Mouse (Mus musculus) heart, adult 9 months (tissue): ENCODE measurements around the gene Hmgb1.
A peak's percentile ranks its signal among the peaks of the same experiment; 100 is the strongest.

Experiments used
- DNase-seq, 2 experiments: peaks; one replicate each; pipeline ENCODE4 v3.0.0; 2022; ENCODE audit warnings: low spot score in 2 of 2

Hmgb1 gene

DNA sequence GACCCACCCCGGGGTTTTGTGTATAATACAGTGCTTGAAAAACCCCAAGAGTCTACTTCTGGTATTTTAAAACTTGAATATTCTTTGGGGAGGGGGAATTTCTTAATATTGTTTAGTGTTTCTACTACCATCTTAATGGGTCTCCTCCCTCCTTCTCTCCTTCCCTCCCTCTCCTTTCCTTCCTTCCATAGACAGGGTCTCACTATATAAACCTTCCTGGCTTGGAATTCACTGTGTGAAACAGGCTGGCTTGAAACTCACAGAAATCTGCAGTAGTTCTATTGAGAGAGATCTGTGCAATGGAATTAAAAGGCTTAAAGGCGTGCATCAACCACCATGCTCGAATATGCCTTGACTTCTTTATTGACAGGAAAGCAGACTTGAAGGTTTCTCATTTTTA lies 1.5 kb upstream of the Hmgb1 start:
- no peak for DNase-seq

DNA sequence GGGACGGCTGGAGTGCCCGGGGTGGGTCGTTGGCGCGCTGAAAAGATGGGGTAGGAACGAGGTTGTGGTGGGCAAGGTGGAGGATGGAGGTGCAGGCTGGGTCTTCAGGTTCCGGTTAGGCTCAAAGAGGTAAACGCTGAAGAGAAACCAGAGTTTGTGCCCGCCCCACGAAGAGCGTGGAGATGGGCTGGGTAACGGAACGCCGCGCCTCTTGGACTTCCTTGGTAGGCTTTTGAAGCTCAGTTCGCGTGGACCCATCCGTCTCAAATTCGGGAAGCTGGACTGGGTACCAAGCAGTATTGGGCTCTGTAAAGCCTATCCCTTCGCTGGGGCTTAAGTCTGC lies 526 bp upstream of the Hmgb1 start:
- DNase-seq = no peak

DNA sequence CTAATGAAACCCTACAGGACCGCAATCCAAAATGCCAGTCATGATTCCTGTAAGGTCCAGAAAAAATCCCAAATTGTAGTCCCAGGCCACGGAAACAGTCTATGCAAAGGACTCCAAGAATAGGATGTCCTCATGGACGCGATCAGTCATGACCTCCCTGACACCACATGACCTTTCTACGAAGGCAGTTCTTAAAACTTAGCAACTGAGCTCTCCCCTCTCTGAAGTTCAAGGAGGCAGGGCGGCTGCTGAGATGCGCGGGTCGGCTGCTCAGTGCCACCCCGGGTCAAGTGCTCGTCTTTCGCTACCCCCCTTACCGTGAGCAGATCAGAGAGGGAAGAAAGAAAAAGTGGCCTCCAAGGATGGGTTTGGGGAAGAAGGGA lies 577 bp downstream of the Hmgb1 start:
- no peak for DNase-seq

DNA sequence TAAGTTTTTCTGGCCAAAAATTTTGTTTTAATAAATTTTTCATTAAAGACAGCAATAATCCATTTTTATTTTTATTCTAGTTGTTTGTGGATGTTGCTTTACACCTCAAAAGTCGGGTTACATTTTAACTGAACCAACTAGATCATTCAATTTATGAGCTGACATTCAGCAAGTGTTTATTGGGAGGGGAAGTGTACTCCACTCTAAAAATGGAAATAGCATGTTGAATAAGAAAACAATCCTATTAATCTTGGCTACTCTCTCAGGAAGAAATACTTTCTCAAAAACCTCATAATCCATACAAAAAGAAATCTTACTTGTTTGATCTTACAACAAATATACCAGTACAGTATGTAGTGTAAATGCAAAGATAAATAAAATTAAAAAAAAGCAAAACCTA lies 1.2 kb downstream of the Hmgb1 start:
- DNase-seq = no peak

DNA sequence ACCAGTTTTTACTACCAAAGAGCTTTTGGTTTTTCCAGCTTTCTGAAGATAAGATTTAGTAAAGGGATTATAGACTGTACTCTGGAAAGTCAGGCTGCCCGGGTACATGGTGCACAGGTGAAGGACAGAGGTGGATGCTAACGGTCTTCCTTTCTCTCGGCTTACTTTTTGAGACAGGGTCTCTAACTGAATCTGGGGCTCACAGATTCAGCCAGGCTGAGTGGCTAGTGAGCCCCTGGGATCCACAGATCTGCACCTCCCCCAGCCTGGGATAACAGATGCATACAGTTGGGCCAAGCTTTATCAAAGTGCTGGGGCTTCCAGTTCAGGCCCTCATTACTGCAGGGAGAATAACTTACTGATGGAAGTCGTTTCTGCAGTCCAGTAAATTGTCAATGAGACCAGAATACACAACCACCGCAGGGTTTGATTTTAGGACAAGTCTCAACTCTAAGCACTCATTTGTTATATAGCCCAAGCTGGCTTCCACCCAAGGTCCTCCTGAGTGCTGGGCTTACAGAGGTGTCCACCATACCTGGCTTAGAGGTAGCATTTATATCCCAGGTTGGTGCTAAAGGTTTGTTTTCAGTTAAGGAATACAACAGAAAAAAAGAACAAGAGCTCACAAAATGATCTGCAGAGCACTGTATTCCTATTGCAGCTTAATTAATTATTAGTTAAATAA lies 2.0 kb downstream of the Hmgb1 start:
- DNase-seq = no peak

DNA sequence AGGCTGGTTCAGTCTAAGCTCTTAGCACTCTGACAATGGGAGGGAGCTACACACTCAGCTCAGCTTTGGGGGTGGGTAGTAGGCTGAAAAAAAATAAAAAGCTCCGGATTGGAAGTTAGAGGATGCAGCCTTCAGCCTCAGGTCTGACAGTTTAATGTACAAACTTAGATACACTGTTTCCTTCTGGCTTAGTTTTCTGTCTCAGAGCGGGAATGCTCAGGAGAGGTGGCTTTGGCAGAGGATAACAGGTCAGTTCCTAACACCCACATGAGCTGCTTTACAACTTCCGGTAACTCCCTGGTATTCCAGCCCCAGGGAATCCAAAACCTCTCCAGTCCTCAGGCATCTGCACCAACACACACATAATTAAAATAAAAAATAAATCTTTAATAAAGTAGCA lies 4.5 kb downstream of the Hmgb1 start:
- DNase-seq = no peak

DNA sequence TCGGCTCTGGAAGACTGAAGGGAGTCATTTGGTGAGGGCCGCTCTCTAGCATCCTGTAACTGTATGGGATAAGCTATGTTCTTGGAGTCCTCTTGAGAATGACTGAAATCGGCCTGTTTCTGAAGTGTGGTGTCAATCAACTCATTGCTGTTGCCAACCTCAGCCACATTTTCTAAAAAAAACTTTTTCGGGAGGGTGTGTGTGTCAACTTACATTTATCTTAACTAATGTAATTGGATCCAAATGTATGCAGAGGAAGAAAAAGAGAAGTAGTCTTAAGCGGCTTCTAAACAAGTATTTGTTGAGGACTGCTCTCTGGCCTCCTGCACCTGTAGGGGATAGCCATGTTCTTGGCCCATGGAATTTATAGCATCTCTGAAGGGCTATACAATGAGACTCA lies 6.2 kb downstream of the Hmgb1 start:
- DNase-seq = no peak

DNA sequence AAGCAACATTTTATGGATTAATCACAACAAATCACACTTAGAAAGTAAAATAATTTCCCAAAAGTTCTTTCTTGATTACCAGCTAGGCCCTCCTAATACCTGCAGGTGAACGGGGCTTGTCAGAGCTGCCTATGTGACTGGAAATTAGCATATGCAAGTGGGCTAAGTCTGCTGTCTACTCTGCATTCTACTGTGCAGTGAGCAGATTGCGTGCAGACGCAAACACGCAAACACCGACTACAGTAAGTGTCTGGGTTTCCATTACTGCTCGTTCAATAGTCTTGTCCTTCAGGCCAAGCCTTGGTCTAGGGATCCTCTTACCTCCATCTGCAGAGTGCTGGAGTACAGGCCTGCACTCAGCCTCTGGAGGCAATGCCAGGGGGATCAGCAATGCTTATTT lies 8.6 kb downstream of the Hmgb1 start:
- no peak for DNase-seq

DNA sequence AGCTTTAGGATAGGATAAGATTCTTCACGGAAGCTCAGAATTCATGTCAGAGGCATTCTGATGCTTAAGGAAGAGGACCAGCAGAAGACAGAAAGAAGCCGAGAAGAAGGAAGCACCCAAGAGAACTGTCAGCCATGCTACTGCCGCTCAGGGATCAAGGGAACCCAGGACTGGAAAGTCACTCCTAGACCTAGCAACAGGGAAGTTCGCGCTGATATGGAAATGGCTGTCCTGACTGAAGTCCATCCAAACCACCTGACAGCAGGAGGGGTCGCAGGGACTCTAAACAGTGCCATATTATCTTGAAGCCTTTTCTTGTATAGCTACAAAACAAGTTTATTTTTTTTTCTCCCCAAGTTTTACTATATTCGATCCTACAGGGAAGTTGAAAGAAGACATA lies 9.8 kb downstream of the Hmgb1 start:
- no peak for DNase-seq

DNA sequence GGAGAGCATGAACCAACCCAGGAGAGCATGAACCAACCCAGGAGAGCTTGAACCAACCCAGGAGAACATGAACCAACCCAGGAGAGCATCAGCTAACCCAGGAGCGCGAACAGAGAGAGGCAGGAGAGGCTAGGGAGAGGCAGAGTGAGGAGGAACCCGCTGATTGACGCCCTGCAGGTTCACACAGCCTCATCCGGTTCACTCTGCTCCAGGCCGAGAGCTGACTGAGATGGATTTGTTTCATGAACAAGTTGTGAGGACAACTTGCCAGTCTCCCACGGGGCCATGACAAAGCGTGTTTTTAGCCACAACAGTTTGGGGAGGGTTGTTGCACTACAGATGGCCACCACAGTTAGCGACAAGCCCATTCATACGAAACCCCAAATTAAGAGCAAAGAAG lies 12.0 kb downstream of the Hmgb1 start:
- no peak for DNase-seq

DNA sequence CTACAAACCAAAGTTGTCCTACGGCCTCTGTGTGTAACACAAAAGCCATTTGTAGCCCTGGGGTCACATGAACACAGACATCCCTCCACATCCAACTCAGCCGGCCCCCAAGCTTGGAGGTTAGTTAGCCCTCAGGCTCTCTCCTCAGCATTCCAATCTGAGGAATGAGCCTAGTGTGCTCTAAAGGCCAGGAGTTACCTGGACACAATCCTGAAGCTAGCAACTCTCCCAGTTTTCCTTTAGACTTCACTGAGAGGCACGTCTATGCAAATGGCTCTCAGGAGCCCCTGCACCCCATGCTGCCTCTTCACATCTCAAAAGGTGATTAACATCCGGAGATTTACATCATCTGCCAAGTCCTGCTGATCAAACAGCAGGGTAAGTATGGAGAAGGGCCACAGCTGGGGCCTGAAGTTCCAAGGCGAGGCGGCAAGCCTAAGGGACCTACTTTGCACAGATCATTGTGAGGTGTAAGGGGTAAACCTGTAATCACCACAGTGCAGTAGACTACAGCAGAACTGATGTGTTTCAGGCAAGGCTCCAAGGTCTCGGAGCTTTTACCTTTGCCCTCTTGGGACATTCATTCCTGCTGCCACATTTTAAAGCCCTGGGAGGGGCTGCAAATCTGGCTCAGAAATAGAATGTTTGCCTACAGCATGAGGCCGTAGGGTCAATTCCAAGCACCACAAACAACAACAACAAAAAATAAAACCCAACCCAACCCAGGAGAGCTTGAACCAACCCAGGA lies 13.3 kb downstream of the Hmgb1 start:
- DNase-seq = no peak

DNA sequence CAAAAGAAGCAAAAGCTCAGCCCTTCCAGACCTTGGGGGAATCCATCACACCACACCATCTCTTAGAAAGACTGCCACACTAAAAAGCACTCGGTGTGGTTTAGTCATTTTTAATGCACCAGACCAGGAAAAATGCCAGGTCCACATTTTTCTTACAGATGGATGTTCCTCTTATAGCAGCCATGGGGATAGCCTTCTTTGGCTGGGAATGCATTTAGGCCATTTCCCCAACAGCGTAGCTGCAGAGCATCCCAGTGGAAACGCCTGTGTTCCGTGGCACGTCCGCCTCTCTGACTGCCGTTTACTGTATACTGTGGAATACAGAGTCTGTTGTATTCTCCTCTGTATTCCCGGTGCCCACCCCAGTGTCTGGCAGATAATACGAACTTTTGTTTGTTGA lies 15.5 kb downstream of the Hmgb1 start:
- no peak for DNase-seq

DNA sequence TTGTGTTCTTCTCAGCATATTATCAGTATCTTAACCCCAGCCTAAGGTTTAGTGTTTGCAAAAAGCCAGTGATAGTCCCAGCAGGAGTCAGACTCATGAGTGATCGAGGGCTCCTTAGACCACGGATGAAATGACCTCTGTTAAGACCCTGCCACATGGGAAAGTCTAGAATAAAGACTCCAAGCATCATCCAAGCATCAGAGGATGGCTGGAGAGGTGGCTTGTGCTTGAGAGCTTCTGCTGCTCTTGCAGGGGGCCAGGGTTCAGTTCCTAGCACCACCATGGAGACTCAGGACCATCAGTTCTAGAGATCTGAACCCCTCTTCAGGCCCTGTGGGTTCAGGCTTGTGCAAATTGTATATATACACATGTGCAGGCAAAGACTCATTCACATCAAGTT lies 16.2 kb downstream of the Hmgb1 start:
- no peak for DNase-seq

DNA sequence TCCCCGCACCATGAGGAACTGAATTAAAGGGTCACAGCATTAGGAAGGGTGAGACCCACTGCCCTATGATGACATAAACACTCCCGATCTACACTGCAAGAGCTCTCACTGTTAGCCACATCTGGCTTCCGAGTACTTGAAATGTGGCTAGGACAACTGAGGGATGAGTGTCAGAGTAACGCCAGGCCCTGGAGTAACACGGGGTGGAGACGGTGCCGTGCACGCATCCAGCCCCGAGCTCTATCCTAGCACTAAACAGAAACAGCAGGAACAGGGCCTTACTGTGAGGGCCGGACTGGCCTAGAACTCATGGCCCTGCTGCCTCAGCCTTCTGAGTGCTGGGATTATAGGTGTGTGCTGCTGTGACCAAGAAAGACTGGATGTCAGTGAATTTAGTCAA lies 18.3 kb downstream of the Hmgb1 start:
- no peak for DNase-seq

DNA sequence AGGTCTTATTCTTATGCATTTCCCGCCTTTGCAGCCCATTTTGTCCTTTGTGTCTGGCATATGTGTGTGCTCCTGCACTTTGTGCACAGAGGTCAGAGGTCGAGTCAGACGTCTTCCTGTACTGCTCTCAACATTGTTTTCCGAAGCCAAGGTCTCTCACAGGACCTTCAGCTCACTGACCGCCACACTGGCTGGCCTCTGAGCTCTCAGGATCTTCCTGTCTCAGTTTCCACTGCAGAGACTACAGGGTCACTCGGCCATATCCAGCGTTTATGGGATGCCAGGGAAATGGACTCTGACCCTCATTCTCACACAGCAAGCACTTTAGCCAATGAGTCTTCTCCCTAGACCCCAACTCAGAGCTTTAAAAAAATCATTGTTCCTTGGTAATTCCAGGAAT lies 19.4 kb downstream of the Hmgb1 start:
- DNase-seq = no peak

DNA sequence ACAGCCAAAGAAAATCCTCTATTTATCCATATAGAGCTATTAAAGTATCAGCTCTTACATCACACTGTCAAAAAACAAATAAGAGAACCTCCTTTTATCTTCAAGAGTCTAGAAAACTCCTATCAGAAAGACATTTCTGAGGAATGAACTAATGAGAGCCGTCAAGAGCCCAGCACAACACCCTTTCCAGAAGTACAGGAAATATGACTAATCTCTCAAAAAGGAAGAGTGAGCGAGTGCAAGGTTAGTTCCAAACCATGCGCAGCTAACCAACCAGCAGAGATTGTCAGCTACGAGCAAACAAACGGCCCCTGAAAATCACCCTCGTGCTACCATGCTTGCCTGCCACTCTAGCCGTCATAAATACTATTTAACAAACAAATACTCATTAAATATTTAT lies 21.4 kb downstream of the Hmgb1 start:
- DNase-seq = peak in 1 of 2 experiments; percentile 28

DNA sequence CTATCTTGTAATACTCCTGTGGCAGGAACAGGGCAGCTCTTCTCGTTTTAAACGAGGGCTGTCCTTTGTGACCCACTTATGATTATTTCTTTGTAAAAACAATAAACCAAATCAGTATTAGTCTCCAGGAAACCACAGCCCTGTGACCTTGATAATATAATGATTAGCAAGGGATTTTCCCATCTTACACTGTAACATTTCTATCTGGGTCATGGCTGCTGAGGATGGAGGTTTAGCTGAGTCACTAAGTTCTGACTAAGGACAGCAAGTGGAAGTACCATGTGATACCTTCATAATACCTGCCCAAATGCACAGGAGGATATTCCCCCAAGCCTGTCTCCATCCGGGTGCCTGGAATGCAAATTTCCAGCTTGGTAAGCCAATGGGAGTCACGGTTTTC lies 23.8 kb downstream of the Hmgb1 start:
- DNase-seq = no peak

DNA sequence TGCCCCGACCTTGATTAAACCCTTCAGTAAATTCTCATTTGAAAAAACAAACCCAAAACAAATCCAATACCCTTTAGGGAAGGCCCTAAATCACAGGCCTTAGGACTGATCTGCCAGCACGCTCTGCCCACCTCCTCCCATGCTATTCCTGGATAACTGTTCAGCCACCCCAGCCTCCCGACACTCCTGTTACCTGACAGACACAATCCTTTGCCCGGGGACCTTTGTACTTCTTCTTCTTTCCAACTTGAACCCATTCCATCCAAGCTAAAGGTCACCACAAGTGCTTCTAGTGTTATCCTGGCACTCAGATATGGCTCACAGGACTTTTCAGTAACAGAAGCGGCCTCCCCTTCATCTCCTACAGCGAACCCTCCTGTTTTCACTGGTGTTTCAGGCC lies 25.3 kb downstream of the Hmgb1 start:
- DNase-seq = peak; percentile 49 to 63

DNA sequence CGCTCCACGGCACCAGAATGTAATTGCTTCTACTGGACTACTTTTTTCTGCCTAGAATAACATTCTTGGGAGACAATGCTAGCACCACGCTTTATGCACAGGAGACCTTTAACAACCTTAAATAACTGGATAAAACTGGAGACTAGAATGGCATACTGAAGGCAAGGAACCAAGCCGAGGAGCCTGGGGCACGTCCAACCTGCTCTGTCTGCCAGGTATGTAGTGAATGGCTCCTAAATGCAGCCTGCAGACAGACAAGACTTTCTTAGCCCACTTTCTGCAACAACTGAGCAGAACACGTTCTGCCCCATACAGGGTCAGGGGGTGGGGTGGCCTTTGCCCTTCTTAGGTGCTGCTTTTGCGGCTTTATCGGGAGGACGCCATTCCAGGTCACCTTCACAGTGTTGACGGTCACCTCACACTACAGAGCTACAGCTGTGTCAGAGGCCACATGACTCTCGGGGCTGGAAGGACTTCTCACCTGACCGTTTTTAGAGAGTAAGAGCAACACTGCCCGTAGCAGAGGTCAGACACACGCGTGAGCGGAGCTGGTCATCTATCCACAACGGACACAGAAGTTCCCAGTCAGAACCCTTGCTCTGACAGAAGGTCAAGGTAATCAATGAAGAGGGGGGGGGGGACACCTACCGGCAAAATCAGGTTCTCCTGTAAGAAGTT lies 27.3 kb downstream of the Hmgb1 start:
- DNase-seq = no peak

DNA sequence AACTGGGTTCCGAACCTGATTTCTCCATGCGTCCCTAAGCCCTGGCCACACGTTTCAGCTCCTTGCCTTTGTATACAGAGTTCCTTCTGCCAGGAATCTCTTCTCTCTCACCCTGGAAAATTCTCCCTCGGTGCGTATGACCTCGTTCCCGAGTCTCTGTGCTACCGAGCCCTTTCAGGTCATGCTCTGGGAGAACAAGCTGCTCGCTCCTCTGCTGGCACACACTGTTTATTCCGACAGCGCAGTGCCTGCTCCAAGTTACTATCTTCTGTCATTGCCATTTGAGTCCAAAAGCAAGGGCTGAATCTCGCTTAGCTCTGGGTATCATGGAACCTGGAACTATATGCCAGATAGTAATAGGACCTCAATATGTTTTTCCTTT lies 31.5 kb downstream of the Hmgb1 start:
- DNase-seq = peak; percentile 36 to 56

DNA sequence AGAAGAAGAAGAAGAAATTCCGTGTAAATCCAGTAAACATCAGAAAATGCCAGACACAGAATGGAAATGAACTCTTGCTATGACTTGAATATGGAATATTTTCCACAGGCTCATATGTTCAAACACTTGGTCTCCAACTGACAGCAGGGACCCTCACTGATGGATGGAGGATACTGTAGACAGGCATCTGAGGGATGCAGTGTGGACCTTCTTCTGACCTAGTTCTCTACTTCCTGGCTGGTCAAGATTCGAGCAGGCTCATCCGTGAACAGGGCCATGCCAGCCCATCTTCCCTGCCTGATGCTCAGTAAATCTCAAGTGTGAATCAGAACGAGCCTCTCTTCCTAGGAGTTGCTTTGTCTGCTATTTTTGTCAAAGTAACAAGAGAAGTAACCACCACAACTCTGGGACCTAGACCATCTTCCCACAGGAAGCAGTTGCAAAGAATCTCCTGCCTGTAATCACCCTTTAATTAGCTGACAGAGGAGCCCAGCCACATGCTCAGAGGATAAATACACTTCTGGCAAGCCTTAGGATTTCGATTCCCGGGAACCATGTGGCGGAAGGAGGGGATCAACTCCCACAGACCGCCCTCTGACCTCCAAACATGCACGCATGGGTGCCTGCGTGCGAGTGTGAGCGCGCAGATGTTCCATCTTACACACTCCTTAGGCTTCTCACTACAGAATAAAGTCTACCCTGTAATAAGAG lies 32.1 kb downstream of the Hmgb1 start:
- DNase-seq = peak; percentile 34 to 46

DNA sequence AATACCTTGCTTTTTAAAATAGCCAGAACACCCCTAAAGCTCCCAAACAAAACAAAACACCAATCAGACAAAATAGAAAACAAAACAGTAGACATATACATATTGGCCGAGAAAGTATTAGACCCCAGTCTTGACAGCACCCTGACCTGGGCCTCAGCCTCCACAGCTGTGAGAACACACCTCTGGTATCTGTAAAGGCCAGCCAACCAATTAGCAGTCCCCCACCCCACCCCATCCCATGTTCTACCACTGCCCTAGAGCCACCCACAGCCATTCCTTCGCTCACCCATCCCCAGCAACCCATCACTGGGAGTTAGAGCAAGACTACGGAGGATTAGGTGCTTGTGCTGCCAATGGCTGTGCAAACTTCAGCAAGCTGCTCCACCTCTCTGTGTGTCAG lies 33.4 kb downstream of the Hmgb1 start:
- DNase-seq = no peak
